ENCODE assay signal across 9 mouse cellular contexts in genomic region chr3:58784219-58785092, GRCm38 (mm10). TPM values are rescaled to one million over a fixed set of nuclear protein-coding genes. Genes with fewer than 3 reads are reported as not detected.
DNase-seq lines count a peak whose midpoint lies in the region; ATAC-seq and TF ChIP-seq lines count a peak whose summit lies in the region.
"Had no signal": no experiment of that assay in that cellular context is flagged by ENCODE, and none has a peak within 500 bp of the region (broad histone marks: within the 10 kb centered on the region; RNA-seq: fewer than 3 reads in every experiment).

No protein-coding gene starts in this region.

- H3K4me2 ChIP-seq in forebrain, postnatal 0 days (ENCODE audit: low read depth) = no peak overlapping the region
- H3K4me2 ChIP-seq in forebrain, embryonic 11.5 days (ENCODE audit: low read depth, low read length, severe bottlenecking) = no peak overlapping the region
- no peak overlapping the region for H3K4me2 ChIP-seq in neural tube, embryonic 11.5 days (ENCODE audit: low read depth)
- H3K4me2 ChIP-seq in stomach, postnatal 0 days (replicated peaks; ENCODE audit: low read depth) = no peak overlapping the region

- WGBS in forebrain, postnatal 0 days = 36% methylated on average over 8 of the region's 8 CpGs
- WGBS in forebrain, embryonic 11.5 days = 34% methylated on average over 8 of the region's 8 CpGs
- 42% methylated on average over 8 of the region's 8 CpGs for WGBS in neural tube, embryonic 11.5 days
- WGBS in stomach, postnatal 0 days = 36% methylated on average over 8 of the region's 8 CpGs

- H3K9me3 ChIP-seq in forebrain, postnatal 0 days (ENCODE audit: low read length) = no peaks in the 10 kb centered on the region
- H3K9me3 ChIP-seq in forebrain, embryonic 11.5 days (ENCODE audit: control insufficient read depth, low read length) = no peaks in the 10 kb centered on the region
- H3K9me3 ChIP-seq in neural tube, embryonic 11.5 days (ENCODE audit: control insufficient read depth, low read length) = no peaks in the 10 kb centered on the region
- no peaks in the 10 kb centered on the region for H3K9me3 ChIP-seq in stomach, postnatal 0 days (ENCODE audit: control insufficient read depth, low read length)
- H3K9me3 ChIP-seq: megakaryocyte, embryonic 14.5 days had no signal

- peak; percentile 74 for TF ChIP-seq CTCF in forebrain, postnatal 0 days (IDR thresholded peaks at IDR 0.05; ENCODE audit: low read depth)
- peak; percentile 79 for TF ChIP-seq CTCF in stomach, postnatal 0 days (IDR thresholded peaks at IDR 0.05; ENCODE audit: low read depth)

- ATAC-seq in forebrain, postnatal 0 days = 0 out of 2 replicates have a peak, but pooled peaks have one; percentile 42
- no peak for ATAC-seq in forebrain, embryonic 11.5 days (replicated peaks; ENCODE audit: low FRiP score)
- peak; percentile 20; the same call in 1 of the 2 replicates for ATAC-seq in neural tube, embryonic 11.5 days (ENCODE audit: insufficient read depth, low FRiP score, low TSS enrichment)
- ATAC-seq in stomach, postnatal 0 days (ENCODE audit: low FRiP score, low TSS enrichment) = no peak

- H3K27me3 ChIP-seq in forebrain, postnatal 0 days (ENCODE audit: insufficient read depth, low read length) = no peaks in the 10 kb centered on the region
- H3K27me3 ChIP-seq in forebrain, embryonic 11.5 days (ENCODE audit: control insufficient read depth, insufficient read depth, low read length) = no peaks in the 10 kb centered on the region
- no peaks in the 10 kb centered on the region for H3K27me3 ChIP-seq in neural tube, embryonic 11.5 days (ENCODE audit: control insufficient read depth, insufficient read depth, low read length)
- no peaks in the 10 kb centered on the region for H3K27me3 ChIP-seq in stomach, postnatal 0 days (ENCODE audit: control insufficient read depth, insufficient read depth, low read length)

- H3K4me1 ChIP-seq in forebrain, postnatal 0 days (ENCODE audit: insufficient read depth) = no peaks in the 10 kb centered on the region
- H3K4me1 ChIP-seq in forebrain, embryonic 11.5 days (replicated peaks; ENCODE audit: control insufficient read depth, insufficient read depth, low read length) = 0 out of 2 replicates have a peak, but pooled peaks cover 1% of the 10 kb centered on the region
- H3K4me1 ChIP-seq in neural tube, embryonic 11.5 days (ENCODE audit: control insufficient read depth, insufficient read depth, low read length) = no peaks in the 10 kb centered on the region
- H3K4me1 ChIP-seq in stomach, postnatal 0 days (replicated peaks; ENCODE audit: control insufficient read depth, insufficient read depth) = no peaks in the 10 kb centered on the region

- H3K36me3 ChIP-seq in forebrain, postnatal 0 days (ENCODE audit: insufficient read depth) = no peaks in the 10 kb centered on the region
- H3K36me3 ChIP-seq in forebrain, embryonic 11.5 days (ENCODE audit: control insufficient read depth, insufficient read depth, low read length) = no peaks in the 10 kb centered on the region
- H3K36me3 ChIP-seq in neural tube, embryonic 11.5 days (ENCODE audit: control insufficient read depth, insufficient read depth, low read length) = no peaks in the 10 kb centered on the region
- H3K36me3 ChIP-seq in stomach, postnatal 0 days (ENCODE audit: control insufficient read depth, insufficient read depth, low read length) = no peaks in the 10 kb centered on the region

- peak; percentile 64 for DNase-seq in forebrain, postnatal 0 days
- no peak for DNase-seq in forebrain, embryonic 11.5 days (ENCODE audit: low spot score)
- DNase-seq in neural tube, embryonic 11.5 days (ENCODE audit: low spot score) = no peak
- no peak for DNase-seq in neural tube, embryonic 10.5 days (ENCODE audit: extremely low spot score, low spot score)
- peak; percentile 71 to 76 for DNase-seq in cerebellum, postnatal 14 days
- peak; percentile 33 to 40 for DNase-seq in kidney, postnatal 4 days
- DNase-seq in stomach, postnatal 0 days (ENCODE audit: low spot score) = no peak
- DNase-seq in frontal cortex, postnatal 25 days (ENCODE audit: low spot score in 2 of 2) = no peak

- H3K27ac ChIP-seq in forebrain, postnatal 0 days (ENCODE audit: low read depth, low read length) = no peak overlapping the region
- H3K27ac ChIP-seq in forebrain, embryonic 11.5 days (ENCODE audit: low read depth, low read length) = no peak overlapping the region
- H3K27ac ChIP-seq in neural tube, embryonic 11.5 days (ENCODE audit: low read depth, low read length) = no peak overlapping the region
- no peak overlapping the region for H3K27ac ChIP-seq in stomach, postnatal 0 days (replicated peaks)

- no peak overlapping the region for H3K4me3 ChIP-seq in forebrain, postnatal 0 days (ENCODE audit: low read depth, low read length)
- no peak overlapping the region for H3K4me3 ChIP-seq in forebrain, embryonic 11.5 days (ENCODE audit: low read depth, low read length)
- H3K4me3 ChIP-seq in neural tube, embryonic 11.5 days (ENCODE audit: low read depth, low read length) = no peak overlapping the region
- no peak overlapping the region for H3K4me3 ChIP-seq in stomach, postnatal 0 days (ENCODE audit: low read depth, low read length)
- H3K4me3 ChIP-seq: megakaryocyte, embryonic 14.5 days had no signal

- no peak overlapping the region for H3K9ac ChIP-seq in forebrain, postnatal 0 days
- H3K9ac ChIP-seq in forebrain, embryonic 11.5 days (ENCODE audit: low read length) = no peak overlapping the region
- H3K9ac ChIP-seq in neural tube, embryonic 11.5 days (ENCODE audit: low read length) = no peak overlapping the region
- H3K9ac ChIP-seq in stomach, postnatal 0 days (ENCODE audit: low read length) = no peak overlapping the region

- TF ChIP-seq EP300 in stomach, postnatal 0 days (optimal IDR thresholded peaks at IDR 0.05) = no peak

RNA-seq across cellular contexts. Expression of gene Mindy4b-ps, which starts 37.7 kb away (rescaled TPM):
- total RNA-seq in forebrain, postnatal 0 days (2014; rRNA removed) = 0.05 and 0.23 TPM in 2 replicates
- 0.10 and 0.15 TPM in 2 replicates for polyA plus RNA-seq in forebrain, postnatal 0 days (2015; fragmentation: Nextera tagmentation; extraction: Ambion mirVana)
- 0.08 TPM in 1 of 2 replicates, not detected in the other for polyA plus RNA-seq in forebrain, embryonic 11.5 days (2014; fragmentation: Nextera tagmentation; extraction: Ambion mirVana)
- not detected in 2 replicates for polyA plus RNA-seq in neural tube, embryonic 11.5 days (2014; fragmentation: Nextera tagmentation; extraction: Ambion mirVana)
- not detected in 2 replicates for polyA plus RNA-seq in stomach, postnatal 0 days (2015; fragmentation: Nextera tagmentation; extraction: Ambion mirVana)

Comparison
In these comparisons a context has a peak if more than half of its experiments do, and no peak if none do; other contexts are left out.
1. ATAC-seq: peak in forebrain, postnatal 0 days (single experiment) and neural tube, embryonic 11.5 days (single experiment); none in forebrain, embryonic 11.5 days (single experiment) and stomach, postnatal 0 days (single experiment).
2. DNase-seq: peak in forebrain, postnatal 0 days (single experiment), cerebellum, postnatal 14 days (2 of 2) and kidney, postnatal 4 days (2 of 2); none in forebrain, embryonic 11.5 days (single experiment), neural tube, embryonic 11.5 days (single experiment), neural tube, embryonic 10.5 days (single experiment), stomach, postnatal 0 days (single experiment) and frontal cortex, postnatal 25 days (0 of 2).